Mouse (Mus musculus) urinary bladder, adult 2 months (tissue): ENCODE results near the gene Thrap3. TPM values are rescaled to one million over a fixed set of nuclear protein-coding genes. Genes with fewer than 3 reads are reported as not detected.

Experiments used
- DNase-seq: peaks from one replicate; pipeline ENCODE4 v3.0.0; 2022; ENCODE audit warnings: low spot score
- polyA plus RNA-seq: library from polyadenylated mRNA; depleted of rRNA; stranded (reverse); fragments of >200 nt; gene quantifications from 2 replicates; pipeline ENCODE4 v1.2.3, GENCODE M21; 2012

Thrap3 gene
- polyA plus RNA-seq, 1 experiment: 111 TPM

DNA sequence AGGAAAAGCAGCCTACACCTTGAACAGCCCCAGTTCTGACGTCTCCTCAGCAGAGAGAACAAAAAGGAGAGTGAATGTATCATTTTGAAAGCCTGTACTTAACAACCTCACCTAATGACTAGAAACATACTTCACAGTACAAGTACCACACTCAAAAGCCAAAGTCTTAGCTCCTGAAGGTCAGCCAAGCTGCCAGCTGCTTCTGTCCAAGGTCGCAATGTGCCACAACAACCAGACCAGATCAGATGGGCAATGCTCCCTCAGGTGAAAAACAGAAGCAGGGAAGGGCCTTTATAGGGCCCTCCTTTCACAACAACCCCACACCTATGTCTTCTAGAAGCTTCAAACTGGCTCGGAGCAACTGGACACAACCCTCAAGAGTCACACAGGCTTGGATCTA lies 36.5 kb downstream of the Thrap3 start:
- DNase-seq: peak; percentile 23

DNA sequence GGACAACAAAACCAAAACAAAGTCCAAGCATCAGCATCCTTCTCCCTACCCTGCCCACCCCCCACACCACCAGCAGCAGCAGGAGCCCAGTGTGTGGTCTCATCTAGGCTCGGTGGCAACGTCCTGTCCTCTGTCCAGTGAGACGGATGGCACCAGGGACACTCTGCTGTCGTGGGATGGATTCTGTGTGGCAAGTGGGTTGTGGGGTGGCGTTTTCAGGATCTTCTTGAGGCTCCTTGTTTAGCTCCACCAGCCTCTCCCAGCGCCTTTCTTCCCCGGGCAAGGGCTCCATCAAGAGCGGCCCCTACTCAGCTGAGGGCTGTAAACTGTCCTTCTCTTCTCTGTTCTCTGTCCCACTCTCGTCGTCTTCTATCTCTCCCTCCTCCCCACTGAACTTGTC lies 37.5 kb downstream of the Thrap3 start:
- DNase-seq: peak; percentile 13

GRCm38 (mm10) chr4:126163685-126164084 lies 38.9 kb downstream of the Thrap3 start:
- peak; percentile 18 for DNase-seq

GRCm38 (mm10) chr4:126163067-126163659 lies 39.4 kb downstream of the Thrap3 start, which contains the start of gene Sh3d21:
Gene Sh3d21, minus strand, starts transcription at chr4:126163491.
- DNase-seq: peak; percentile 58

DNA sequence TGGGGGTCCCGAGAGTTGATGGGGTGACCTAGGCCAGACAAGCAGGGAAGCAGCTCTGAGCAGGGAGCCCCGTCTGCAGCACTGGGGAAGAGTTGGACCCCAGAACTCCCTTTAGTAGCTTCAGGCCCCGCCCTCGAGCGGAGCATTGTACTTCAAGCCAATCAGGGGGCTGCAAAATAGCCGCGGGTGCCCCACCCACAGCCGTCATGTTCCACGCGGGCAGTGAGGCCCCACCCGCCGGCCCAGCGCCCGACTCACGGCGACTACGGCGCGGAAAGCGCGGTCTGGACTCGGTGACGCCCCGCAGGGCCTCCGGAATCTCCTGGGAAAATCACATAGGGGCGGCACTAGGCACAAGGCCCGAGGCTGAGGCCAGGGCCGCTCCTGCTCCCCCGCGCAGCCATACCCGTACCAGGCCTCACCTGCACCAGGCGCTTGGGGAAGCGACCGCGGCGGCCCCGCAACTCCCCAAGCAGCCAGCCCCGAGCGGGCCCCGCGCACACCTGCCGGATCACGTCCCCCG lies 40.0 kb downstream of the Thrap3 start:
- DNase-seq: peak; percentile 91

- no peak for DNase-seq
Observed at GRCm38 (mm10) chr4:126161986-126162385, 40.6 kb downstream of the Thrap3 start.

- no peak for DNase-seq
Observed at GRCm38 (mm10) chr4:126161456-126161855, 41.1 kb downstream of the Thrap3 start.

GRCm38 (mm10) chr4:126160981-126161380 lies 41.6 kb downstream of the Thrap3 start:
- no peak for DNase-seq

GRCm38 (mm10) chr4:126159455-126159854 lies 43.1 kb downstream of the Thrap3 start:
- no peak for DNase-seq

- DNase-seq: no peak
Observed at GRCm38 (mm10) chr4:126157562-126157961, 45.0 kb downstream of the Thrap3 start.

DNA sequence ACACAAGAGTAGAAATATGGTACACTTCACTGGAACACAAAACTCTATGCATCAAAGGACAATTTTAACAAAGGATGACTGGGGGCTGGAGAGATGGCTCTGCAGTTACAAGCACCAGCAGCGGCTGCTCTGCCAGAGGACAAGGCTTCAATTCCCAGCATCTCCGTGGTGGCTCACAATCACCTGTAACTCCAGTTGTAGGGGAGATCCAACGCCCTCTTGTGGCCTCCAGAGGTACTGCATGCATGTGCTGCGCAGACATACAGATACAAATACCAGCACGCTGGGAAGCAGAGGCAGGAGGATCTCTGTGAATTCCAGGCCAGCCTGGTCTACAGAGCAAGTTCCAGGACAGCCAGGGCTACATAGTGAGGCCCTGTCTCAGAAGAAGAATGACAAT lies 45.9 kb downstream of the Thrap3 start:
- DNase-seq: no peak

DNA sequence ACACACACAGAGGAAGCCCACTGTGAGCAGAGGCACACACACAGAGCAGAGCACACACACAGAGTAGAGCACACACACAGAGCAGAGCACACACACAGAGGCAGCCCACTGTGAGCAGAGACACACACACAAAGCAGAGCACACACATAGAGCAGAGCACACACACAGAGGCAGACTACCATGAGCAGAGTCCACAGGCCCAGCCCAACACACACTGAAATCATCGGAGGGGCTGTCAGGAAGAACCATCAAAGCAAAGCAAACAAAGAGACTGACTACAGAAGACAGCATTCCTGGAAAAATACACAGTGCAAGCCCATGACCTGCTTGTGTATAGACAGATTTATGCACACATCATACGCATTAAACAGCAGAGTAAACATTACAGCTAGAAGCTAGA lies 46.7 kb downstream of the Thrap3 start:
- DNase-seq: no peak

DNA sequence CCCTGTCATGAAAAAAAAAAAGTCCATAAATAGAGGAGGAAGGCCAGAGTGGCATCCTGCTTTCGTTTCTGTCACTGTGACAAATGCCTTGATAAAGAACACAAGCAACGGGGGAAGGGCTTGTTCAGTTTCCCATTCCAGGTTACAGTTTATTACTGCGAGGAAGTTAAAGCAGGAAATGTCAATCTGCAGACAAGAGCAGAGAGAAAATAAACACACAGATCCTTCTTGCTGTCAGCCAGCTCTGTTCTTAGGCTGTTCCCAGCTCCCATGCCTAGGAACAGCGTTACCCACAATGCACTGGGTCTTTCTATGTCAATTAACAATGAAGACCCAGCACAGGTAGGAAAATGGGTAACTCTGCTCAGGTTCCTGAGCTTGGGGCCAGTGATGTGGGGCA lies 47.4 kb downstream of the Thrap3 start:
- no peak for DNase-seq

GRCm38 (mm10) chr4:126152864-126153263 lies 49.7 kb downstream of the Thrap3 start:
- DNase-seq: no peak

DNA sequence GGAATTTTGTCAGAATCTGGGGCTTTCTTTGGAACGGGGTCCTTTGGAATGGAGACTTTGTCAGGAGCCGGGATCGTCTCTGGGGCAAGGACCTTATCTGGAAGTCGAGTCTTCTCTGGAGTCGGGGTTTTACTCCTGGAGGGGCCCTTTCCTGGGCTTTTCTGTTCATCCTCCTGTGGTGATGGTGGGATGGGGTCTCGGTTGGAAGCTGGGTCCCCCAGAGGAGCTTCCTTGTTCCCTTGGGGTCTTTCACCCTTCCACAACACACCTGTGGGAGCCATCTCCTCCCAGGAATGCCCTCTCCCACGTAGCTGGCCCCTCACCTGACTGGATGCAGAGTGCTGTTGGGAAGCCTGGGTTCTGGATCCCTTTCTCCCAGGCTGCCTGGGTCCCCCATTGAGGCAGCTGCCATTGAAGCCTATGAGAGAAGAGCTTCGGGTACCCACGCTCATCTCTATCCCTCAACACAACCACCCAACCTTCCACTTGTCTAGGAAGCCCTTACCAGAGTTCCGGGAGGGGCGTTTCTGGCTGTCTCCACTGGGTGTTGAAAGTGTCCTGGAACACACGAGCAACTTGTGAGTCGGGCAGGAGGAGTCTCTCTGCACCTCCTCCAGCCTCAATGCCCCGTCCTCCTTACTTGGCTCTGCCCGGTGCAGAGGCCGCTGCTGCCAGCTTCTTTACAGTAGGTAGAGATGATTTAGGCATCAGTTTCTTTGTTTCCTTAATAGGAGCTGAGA lies 50.7 kb downstream of the Thrap3 start:
- peak; percentile 21 for DNase-seq

DNA sequence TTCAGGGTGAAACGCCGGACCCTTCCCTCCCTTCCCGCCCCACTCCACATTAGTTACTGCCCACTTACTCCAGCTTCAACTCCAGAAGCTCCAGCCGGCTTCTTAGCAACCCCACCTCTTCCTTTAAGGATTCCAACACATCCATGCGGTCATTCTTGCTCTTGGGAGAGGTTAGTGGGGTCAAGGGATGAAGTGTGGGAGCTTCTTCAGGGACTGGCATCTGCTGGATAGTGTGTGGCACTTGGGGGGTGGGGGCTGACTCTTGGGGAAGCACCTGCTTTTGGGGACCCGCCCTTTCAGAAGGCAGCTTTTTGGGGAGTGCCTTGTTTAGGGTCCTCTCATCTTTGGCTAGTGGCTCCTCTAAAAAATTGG lies 51.6 kb downstream of the Thrap3 start:
- DNase-seq: no peak

DNA sequence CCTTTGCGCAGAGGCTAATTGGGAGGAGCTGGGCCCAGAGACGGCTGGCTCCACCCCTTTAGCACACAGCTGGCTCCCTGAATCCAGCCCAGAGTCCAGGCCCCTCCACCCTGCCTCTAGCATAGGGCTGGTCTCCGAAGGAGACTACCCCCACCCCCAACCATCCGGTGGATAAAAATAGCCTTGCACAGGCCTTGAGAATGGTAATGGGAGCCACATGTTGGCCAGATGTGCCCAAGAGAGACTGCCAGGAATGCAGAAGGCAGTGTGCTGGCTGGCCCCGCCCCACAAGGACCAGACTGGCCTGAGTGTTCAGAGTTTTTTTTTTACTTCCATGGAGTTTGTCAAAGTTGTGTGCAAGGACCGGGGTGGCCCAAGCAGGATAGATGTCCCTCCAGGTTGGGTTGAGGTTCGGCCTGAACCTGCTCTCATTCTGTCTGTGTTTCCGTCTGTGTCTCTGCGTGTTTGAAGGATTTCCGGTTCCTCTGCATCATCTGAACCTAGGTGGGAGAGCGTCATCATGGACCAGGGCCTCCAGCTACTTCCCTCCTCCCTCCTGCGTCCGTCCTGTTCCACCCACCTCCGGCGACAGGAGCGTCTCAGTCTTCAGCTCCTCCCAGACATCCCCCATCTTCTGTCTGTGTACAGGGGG lies 52.1 kb downstream of the Thrap3 start:
- DNase-seq: no peak

DNA sequence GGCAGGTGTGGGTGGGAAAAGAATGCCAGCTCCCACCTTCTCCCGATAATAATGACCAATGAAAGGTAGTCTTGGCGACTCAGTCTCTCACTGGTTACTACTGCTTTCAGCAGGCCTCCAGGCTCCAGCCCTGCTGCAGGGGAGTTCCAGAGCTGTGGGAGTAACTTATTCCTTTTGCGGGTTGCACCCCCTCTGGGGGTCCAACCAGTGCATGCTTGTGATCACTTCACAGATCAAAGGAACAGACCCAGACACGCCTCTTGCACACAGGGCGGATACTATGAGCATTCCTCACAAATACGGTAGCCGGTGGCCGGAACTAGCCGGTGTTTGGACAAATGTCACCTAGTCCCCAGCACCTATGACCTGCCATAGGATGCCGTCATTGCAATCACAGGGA lies 52.8 kb downstream of the Thrap3 start:
- DNase-seq: no peak

GRCm38 (mm10) chr4:126149041-126149676 lies 53.4 kb downstream of the Thrap3 start:
- peak; percentile 26 for DNase-seq

DNA sequence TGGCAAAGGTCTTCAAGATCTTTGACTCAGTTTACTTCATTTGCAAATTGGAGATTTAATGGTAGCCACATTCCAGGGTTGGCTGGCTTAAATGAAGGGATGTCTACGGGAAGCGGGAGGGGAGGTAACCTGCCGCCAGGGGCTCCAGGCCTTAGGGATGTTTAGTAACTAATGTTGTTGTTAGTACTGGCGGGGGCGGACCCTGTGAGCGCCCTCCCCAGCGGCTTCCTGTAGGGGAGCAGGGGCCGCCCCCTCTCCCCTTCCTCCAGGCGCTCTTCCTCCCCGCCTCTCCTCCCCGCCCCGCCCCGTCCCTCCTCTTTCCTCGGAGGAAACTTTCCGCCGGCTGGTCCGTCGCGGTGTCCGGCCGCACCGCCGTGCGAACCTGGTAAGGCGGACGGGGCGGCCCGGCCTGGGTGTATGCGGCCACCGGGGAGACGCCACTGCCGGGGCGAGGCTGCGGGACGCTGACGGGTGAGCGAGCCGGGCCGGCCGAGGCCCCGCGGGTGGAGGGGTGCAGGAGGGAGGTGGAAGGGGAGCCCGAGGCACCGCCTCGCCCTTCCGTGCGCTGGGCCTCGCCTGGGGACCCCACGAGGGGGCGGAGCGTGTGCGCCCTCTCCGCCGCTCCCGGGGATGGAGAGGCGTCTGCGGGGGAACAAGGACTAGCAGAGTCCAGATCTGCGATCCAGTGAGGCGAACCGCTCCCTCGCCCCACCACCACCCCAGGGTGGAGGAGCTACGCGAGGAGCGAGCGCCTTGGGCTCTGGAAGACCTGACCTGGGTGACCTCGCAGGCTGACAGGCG lies 54.2 kb downstream of the Thrap3 start:
- peak; percentile 63 for DNase-seq

- DNase-seq: peak; percentile 35
Observed at GRCm38 (mm10) chr4:126147533-126148160, 54.9 kb downstream of the Thrap3 start, which contains the start of gene Eva1b. Gene Eva1b, plus strand, starts transcription at chr4:126147744.
